Mouse (Mus musculus): ENCODE data around the gene Col5a1. TPM values are rescaled to one million over a fixed set of nuclear protein-coding genes. Genes with fewer than 3 reads are reported as not detected.
A peak's percentile ranks its signal among the peaks of the same experiment; 100 is the strongest.

The Col5a1 gene
- polyA plus RNA-seq, 1 experiment = 15.3 TPM

DNA sequence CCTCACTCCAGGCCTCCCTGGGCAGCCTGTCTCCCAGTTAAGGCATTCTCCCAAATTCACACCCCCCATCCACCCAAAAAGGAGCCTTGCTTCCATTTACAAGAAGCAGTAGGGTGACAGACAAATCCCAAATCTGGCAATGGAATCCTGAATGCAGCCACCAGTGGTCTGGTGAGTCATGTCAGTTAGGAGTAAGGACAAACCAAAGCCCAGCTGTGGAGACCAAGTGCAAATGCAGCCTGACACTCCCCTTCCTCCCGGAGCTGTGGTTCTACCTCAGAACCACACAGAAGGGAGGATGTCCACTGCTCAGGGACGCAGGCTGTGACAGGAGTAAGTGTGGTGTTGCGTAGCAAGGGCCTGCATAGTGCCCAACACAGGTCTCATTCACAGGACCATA is 11.6 kb upstream of the Col5a1 start:
- peaks cover 21% of the 10 kb centered on the region for H3K4me1 ChIP-seq (ENCODE audit: control insufficient read depth, insufficient read depth, low read length)
- no peak overlapping the region for H3K27ac ChIP-seq (ENCODE audit: insufficient read depth, low read length)
- TF ChIP-seq CTCF (IDR thresholded peaks at IDR 0.05; ENCODE audit: borderline replicate concordance, insufficient read depth, low read depth, low read length) = no peak
- TF ChIP-seq POLR2A (IDR thresholded peaks at IDR 0.05; ENCODE audit: borderline replicate concordance, insufficient read depth, low read length) = no peak
- no peaks in the 10 kb centered on the region for H3K27me3 ChIP-seq (ENCODE audit: control insufficient read depth, insufficient read depth, low read length)
- DNase-seq = no peak
- 96% methylated on average over 3 of the region's 3 CpGs for WGBS
- no peak overlapping the region for H3K4me3 ChIP-seq (replicated peaks; ENCODE audit: insufficient read depth, low read depth, low read length)

DNA sequence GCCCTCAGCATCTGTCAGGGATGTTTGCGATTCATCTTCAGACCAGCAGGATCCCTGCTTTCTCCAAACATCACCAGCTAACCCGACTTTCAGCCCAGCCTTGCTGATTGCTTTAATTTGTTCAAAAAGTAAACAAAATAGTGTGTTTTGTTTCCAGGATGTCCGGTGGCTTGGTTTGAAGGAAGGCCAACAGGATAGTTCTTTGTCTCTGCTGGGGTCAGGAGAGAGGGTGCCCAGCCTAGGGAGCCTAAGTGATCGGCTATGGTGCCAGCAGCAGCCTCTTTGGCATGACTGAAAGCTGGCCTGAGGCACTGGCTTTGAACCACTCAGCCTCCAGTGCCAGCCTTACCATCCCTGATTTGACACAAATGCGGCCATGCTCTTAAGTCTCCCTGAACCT is 11.0 kb upstream of the Col5a1 start:
- WGBS = 76% methylated on average over 5 of the region's 5 CpGs
- no peak for DNase-seq
- H3K4me1 ChIP-seq (ENCODE audit: control insufficient read depth, insufficient read depth, low read length) = peaks cover 21% of the 10 kb centered on the region
- no peak overlapping the region for H3K4me3 ChIP-seq (replicated peaks; ENCODE audit: insufficient read depth, low read depth, low read length)
- no peaks in the 10 kb centered on the region for H3K27me3 ChIP-seq (ENCODE audit: control insufficient read depth, insufficient read depth, low read length)
- H3K27ac ChIP-seq (ENCODE audit: insufficient read depth, low read length) = no peak overlapping the region
- TF ChIP-seq CTCF (IDR thresholded peaks at IDR 0.05; ENCODE audit: borderline replicate concordance, insufficient read depth, low read depth, low read length) (no peak), POLR2A (IDR thresholded peaks at IDR 0.05; ENCODE audit: borderline replicate concordance, insufficient read depth, low read length) (no peak)

DNA sequence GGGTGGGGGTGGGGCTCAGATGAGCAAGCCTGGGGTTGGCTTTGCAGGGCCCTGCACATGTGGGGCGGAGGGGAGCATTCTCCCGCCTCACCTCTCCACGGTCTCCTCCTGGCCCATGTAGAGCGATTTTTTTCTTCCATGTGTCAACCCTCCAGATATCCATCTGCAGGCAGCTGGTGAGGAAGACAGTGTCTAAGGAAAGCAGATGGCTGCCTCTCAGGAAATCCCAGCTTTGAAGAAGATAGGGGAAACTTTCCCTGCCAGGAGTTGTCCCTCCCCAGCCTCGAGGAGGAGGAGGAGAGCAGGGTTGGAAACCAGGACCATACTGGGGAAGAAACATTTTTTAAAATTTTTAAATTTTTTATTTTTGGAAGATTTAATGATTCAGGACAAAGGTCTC is 10.4 kb upstream of the Col5a1 start:
- no peak overlapping the region for H3K27ac ChIP-seq (ENCODE audit: insufficient read depth, low read length)
- WGBS = 77% methylated on average over 5 of the region's 5 CpGs
- no peak for TF ChIP-seq CTCF (IDR thresholded peaks at IDR 0.05; ENCODE audit: borderline replicate concordance, insufficient read depth, low read depth, low read length)
- no peak for TF ChIP-seq POLR2A (IDR thresholded peaks at IDR 0.05; ENCODE audit: borderline replicate concordance, insufficient read depth, low read length)
- H3K4me1 ChIP-seq (ENCODE audit: control insufficient read depth, insufficient read depth, low read length) = peaks cover 21% of the 10 kb centered on the region
- no peaks in the 10 kb centered on the region for H3K27me3 ChIP-seq (ENCODE audit: control insufficient read depth, insufficient read depth, low read length)
- DNase-seq = no peak
- H3K4me3 ChIP-seq (replicated peaks; ENCODE audit: insufficient read depth, low read depth, low read length) = no peak overlapping the region

DNA sequence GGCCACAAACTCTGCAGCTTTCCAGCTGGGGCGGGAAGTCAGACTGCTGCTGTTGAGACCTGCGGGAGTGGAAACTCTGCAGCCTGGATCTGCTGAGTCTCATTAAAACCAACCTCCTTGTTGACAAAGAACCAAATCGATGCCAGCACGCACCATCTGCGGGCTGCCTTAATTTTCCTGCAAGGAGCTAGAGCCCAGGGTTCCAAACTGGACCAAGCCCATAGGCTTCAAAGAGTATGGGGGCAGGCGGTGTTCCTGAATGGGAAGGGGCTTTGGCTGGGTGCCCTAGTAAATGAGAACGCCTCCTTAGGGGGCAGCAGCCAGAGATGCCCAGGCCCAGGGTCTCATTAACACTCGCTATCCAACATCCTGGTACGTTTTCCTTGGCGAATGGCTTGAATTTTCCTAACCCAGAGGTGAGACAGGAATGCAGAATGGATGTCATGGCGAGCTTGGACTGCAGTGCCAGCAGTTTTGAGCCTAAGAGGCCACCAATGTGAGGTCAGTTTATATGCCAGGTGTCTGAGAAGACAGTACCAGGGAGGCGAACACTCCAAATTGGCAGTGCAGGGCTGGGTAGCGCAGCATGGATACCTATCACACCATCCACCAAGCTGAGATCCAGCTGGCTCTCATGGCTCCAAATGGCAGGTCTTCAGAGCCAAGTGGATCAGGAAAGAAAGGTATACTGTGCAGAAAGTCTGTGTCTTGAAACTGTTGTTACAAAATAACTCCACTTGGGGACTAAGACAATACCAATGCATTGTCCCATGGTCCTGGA is 9.3 kb upstream of the Col5a1 start:
- Histone ChIP-seq H3K4me1 (ENCODE audit: control insufficient read depth, insufficient read depth, low read length) (peaks cover 21% of the 10 kb centered on the region), H3K4me3 (replicated peaks; ENCODE audit: insufficient read depth, low read depth, low read length) (no peak overlapping the region), H3K27ac (ENCODE audit: insufficient read depth, low read length) (no peak overlapping the region), H3K27me3 (ENCODE audit: control insufficient read depth, insufficient read depth, low read length) (no peaks in the 10 kb centered on the region)
- TF ChIP-seq CTCF (IDR thresholded peaks at IDR 0.05; ENCODE audit: borderline replicate concordance, insufficient read depth, low read depth, low read length) (no peak), POLR2A (IDR thresholded peaks at IDR 0.05; ENCODE audit: borderline replicate concordance, insufficient read depth, low read length) (no peak)
- WGBS = 57% methylated on average over 13 of the region's 13 CpGs
- peak; percentile 25 to 56 for DNase-seq

DNA sequence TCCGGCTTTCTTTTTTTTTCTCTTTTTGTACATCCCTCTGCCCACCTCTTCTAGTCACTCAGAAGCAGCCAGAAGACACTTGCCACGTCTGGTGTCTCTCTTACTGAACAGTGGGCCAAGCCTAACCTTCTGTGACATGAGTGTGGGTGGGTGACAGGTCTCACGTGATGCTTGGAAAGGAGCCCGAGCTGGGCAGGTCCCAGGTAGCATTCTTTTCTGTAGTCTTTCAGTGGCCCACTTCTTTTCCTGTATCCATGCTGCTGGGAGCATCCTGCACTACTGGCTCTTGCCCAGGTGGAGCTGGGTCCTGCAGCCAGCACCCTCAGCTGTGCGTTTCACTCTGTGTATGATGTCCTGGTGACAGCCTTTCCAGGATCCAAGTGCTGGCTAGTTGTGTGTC is 8.2 kb upstream of the Col5a1 start:
- peaks cover 11% of the 10 kb centered on the region for H3K4me1 ChIP-seq (ENCODE audit: control insufficient read depth, insufficient read depth, low read length)
- no peak overlapping the region for H3K27ac ChIP-seq (ENCODE audit: insufficient read depth, low read length)
- no peak overlapping the region for H3K4me3 ChIP-seq (replicated peaks; ENCODE audit: insufficient read depth, low read depth, low read length)
- WGBS = 54% methylated on average over 5 of the region's 5 CpGs
- no peaks in the 10 kb centered on the region for H3K27me3 ChIP-seq (ENCODE audit: control insufficient read depth, insufficient read depth, low read length)
- no peak for DNase-seq
- no peak for TF ChIP-seq CTCF (IDR thresholded peaks at IDR 0.05; ENCODE audit: borderline replicate concordance, insufficient read depth, low read depth, low read length)
- no peak for TF ChIP-seq POLR2A (IDR thresholded peaks at IDR 0.05; ENCODE audit: borderline replicate concordance, insufficient read depth, low read length)

DNA sequence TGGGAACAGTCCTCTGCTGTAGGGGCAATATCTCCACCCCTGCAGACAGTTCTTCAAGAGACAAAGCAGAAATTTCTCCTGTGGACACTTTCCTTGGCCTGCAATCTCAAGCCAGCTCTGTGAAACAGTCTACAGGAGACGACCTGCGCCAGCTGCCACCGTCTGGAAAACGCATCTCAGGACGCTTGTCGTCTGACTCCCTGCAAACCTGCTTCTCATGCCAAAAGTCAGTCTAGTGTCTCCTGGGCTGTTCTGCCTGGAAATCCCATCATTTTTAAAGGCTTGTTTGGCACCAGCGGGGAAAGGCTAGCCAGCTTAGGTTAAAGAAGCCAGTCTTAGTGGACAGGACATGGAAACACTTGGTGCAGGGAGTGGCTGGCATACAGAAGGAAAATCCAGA is 2.9 kb upstream of the Col5a1 start:
- no peak for DNase-seq
- Histone ChIP-seq H3K27ac (ENCODE audit: insufficient read depth, low read length) (no peak overlapping the region), H3K4me3 (replicated peaks; ENCODE audit: insufficient read depth, low read depth, low read length) (no peak overlapping the region), H3K4me1 (ENCODE audit: control insufficient read depth, insufficient read depth, low read length) (no peaks in the 10 kb centered on the region), H3K27me3 (ENCODE audit: control insufficient read depth, insufficient read depth, low read length) (peaks cover 2% of the 10 kb centered on the region; the same call in 1 of the 2 replicates)
- no peak for TF ChIP-seq POLR2A (IDR thresholded peaks at IDR 0.05; ENCODE audit: borderline replicate concordance, insufficient read depth, low read length)
- no peak for TF ChIP-seq CTCF (IDR thresholded peaks at IDR 0.05; ENCODE audit: borderline replicate concordance, insufficient read depth, low read depth, low read length)
- WGBS = 69% methylated on average over 7 of the region's 7 CpGs

DNA sequence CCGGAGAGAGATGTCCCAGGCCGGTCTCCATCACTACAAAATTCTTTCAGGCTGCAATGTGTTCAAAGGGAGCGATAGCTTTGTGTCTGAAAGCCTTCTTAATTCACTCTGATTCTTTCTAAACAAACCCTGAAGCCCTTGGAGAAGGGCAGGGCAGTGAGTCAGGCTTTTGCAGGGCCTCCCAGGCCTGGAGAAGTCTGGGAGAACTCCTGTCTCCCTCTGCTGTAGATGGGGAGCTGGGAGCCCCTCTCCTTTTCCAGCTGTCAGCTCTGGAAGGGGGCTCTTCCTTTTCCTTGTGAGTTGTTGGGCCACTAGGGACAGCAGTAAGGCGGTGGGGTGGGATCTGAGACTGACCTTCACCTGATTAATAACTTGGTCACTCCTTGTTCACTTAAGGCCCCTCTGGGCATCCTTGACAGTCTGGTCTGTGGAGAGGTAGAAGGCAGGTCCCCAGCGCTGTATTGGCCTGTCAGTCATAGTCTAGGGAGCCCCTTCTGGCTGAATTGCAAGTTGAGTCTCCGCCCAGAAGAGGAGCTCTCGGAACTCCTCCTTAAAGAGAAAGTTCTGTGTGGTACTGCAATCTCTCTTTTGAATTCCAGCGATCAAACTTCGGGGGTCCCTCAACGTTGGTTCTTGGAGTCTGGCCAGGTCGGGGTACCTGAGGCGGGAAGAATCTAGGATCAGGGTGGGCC is 623 bp upstream of the Col5a1 start:
- H3K4me3 ChIP-seq (replicated peaks; ENCODE audit: insufficient read depth, low read depth, low read length) = no peak overlapping the region
- TF ChIP-seq CTCF (IDR thresholded peaks at IDR 0.05; ENCODE audit: borderline replicate concordance, insufficient read depth, low read depth, low read length) (no peak), POLR2A (IDR thresholded peaks at IDR 0.05; ENCODE audit: borderline replicate concordance, insufficient read depth, low read length) (no peak)
- H3K27me3 ChIP-seq (ENCODE audit: control insufficient read depth, insufficient read depth, low read length) = peaks cover 2% of the 10 kb centered on the region; the same call in 1 of the 2 replicates
- H3K27ac ChIP-seq (ENCODE audit: insufficient read depth, low read length) = no peak overlapping the region
- DNase-seq = no peak
- H3K4me1 ChIP-seq (ENCODE audit: control insufficient read depth, insufficient read depth, low read length) = no peaks in the 10 kb centered on the region
- 41% methylated on average over 12 of the region's 12 CpGs for WGBS

Measured in cerebellum, adult 2 months (tissue).